Mouse (Mus musculus) MN1 (cell line): ENCODE measurements around the gene Olfr313.
"Not testable (repeated sequence)": the region's sequence is repeated elsewhere in the genome, so short reads cannot be mapped to it uniquely, and the experiment has no call there.

Experiments
- DNase-seq: peaks from one replicate; pipeline ENCODE4 v3.0.0-alpha.2; 2016; ENCODE audit warnings: low spot score

Olfr313 gene

GRCm38 (mm10) chr11:58814700-58815099 lies at the start of gene Olfr313:
Olfr313 (plus strand) TSS chr11:58815000.
- not testable (repeated sequence) for DNase-seq

GRCm38 (mm10) chr11:58772888-58773287 lies 41.9 kb upstream of the Olfr313 start, which contains the start of gene Olfr315:
Olfr315 (plus strand) TSS chr11:58773188.
- no peak for DNase-seq

- DNase-seq: peak; percentile 18
Observed at GRCm38 (mm10) chr11:58782480-58783089, 32.2 kb upstream of the Olfr313 start, which contains the start of gene Olfr314. Olfr314 (plus strand) TSS chr11:58782952.

GRCm38 (mm10) chr11:58784182-58784581 lies 30.6 kb upstream of the Olfr313 start:
- DNase-seq: no peak

- no peak for DNase-seq
Observed at GRCm38 (mm10) chr11:58787651-58788050, 27.1 kb upstream of the Olfr313 start.

GRCm38 (mm10) chr11:58788346-58788745 lies 26.5 kb upstream of the Olfr313 start:
- no peak for DNase-seq

- no peak for DNase-seq
Observed at GRCm38 (mm10) chr11:58789532-58789931, 25.3 kb upstream of the Olfr313 start.

- DNase-seq: no peak
Observed at GRCm38 (mm10) chr11:58790053-58790452, 24.7 kb upstream of the Olfr313 start.

- DNase-seq: no peak
Observed at GRCm38 (mm10) chr11:58790646-58791045, 24.2 kb upstream of the Olfr313 start.

GRCm38 (mm10) chr11:58795856-58796255 lies 18.9 kb upstream of the Olfr313 start:
- DNase-seq: no peak

- DNase-seq: no peak
Observed at GRCm38 (mm10) chr11:58796850-58797249, 17.9 kb upstream of the Olfr313 start.

GRCm38 (mm10) chr11:58799747-58800146 lies 15.1 kb upstream of the Olfr313 start:
- DNase-seq: no peak

- no peak for DNase-seq
Observed at GRCm38 (mm10) chr11:58801558-58802228, 13.1 kb upstream of the Olfr313 start, which contains the start of gene Fam183b. Fam183b (minus strand) TSS chr11:58801960.

GRCm38 (mm10) chr11:58803871-58804270 lies 10.9 kb upstream of the Olfr313 start:
- no peak for DNase-seq

GRCm38 (mm10) chr11:58804393-58804792 lies 10.4 kb upstream of the Olfr313 start:
- DNase-seq: no peak

- no peak for DNase-seq
Observed at GRCm38 (mm10) chr11:58812001-58812400, 2.8 kb upstream of the Olfr313 start.

GRCm38 (mm10) chr11:58815676-58816075 lies 876 bp downstream of the Olfr313 start:
- no peak for DNase-seq

- DNase-seq: not testable (repeated sequence)
Observed at GRCm38 (mm10) chr11:58828937-58829336, 14.1 kb downstream of the Olfr313 start, which contains the start of gene Olfr312. Olfr312 (plus strand) TSS chr11:58829237.

- no peak for DNase-seq
Observed at GRCm38 (mm10) chr11:58829764-58830163, 15.0 kb downstream of the Olfr313 start.

- DNase-seq: not testable (repeated sequence)
Observed at GRCm38 (mm10) chr11:58832541-58832940, 17.7 kb downstream of the Olfr313 start.

- not testable (repeated sequence) for DNase-seq
Observed at GRCm38 (mm10) chr11:58838951-58839350, 24.2 kb downstream of the Olfr313 start, which contains the start of gene Olfr311. Olfr311 (plus strand) TSS chr11:58839251.

- peak; percentile 99 for DNase-seq
Observed at GRCm38 (mm10) chr11:58846919-58847461, 32.2 kb downstream of the Olfr313 start, which contains the start of gene Gm12258. Gm12258 (plus strand) TSS chr11:58847158.

GRCm38 (mm10) chr11:58847636-58848035 lies 32.8 kb downstream of the Olfr313 start:
- DNase-seq: peak; percentile 29
